Mouse (Mus musculus) forebrain, postnatal 0 days (tissue): ENCODE measurements around the gene Alg9. TPM values are rescaled to one million over a fixed set of nuclear protein-coding genes. Genes with fewer than 3 reads are reported as not detected.

ENCODE experiments used
- ATAC-seq: fragments of 200-750 bp; cut with Nextera tagmentation; 2 replicates; pipeline ENCODE4 v1.8.0; 2017; ENCODE audit warnings: mild to moderate bottlenecking, moderate library complexity
- DNase-seq: peaks from one replicate; pipeline ENCODE4 v3.0.0-alpha.2; 2015
- H3K27ac ChIP-seq: fragments of 300-500 bp; sonication (generic); 2 replicates; pipeline ENCODE4 v1.5.1; 2014; ENCODE audit warnings: low read depth, mild to moderate bottlenecking, antibody characterized with exemption, low read length, moderate library complexity, mixed read lengths
- H3K27me3 ChIP-seq: fragments of 300-500 bp; sonication (generic); 2 replicates; pipeline ENCODE4 v1.6.1; 2014; ENCODE audit warnings: mild to moderate bottlenecking, low read length, mixed read lengths; ENCODE audit not compliant: insufficient read depth
- H3K36me3 ChIP-seq: fragments of 300-500 bp; sonication (generic); 2 replicates; pipeline ENCODE4 v1.6.1; 2014; ENCODE audit warnings: mild to moderate bottlenecking, moderate library complexity; ENCODE audit not compliant: insufficient read depth
- H3K4me1 ChIP-seq: fragments of 300-500 bp; sonication (generic); 2 replicates; pipeline ENCODE4 v1.6.1; 2014; ENCODE audit warnings: antibody characterized with exemption; ENCODE audit not compliant: insufficient read depth
- H3K4me2 ChIP-seq: fragments of 300-500 bp; sonication (generic); 2 replicates; pipeline ENCODE4 v1.6.1; 2014; ENCODE audit warnings: low read depth, mild to moderate bottlenecking, moderate library complexity
- H3K4me3 ChIP-seq: fragments of 300-500 bp; sonication (generic); 2 replicates; pipeline ENCODE4 v1.5.1; 2014; ENCODE audit warnings: low read depth, low read length, mixed read lengths
- H3K9ac ChIP-seq: fragments of 300-500 bp; sonication (generic); 2 replicates; pipeline ENCODE4 v1.6.1; 2014; ENCODE audit warnings: mild to moderate bottlenecking
- H3K9me3 ChIP-seq: fragments of 300-500 bp; sonication (generic); 2 replicates; pipeline ENCODE4 v1.6.1; 2016; ENCODE audit warnings: low read length
- CTCF ChIP-seq: sonication (generic); IDR thresholded peaks from 2 replicates; pipeline ENCODE4 v1.5.1; 2016; ENCODE audit warnings: antibody characterized with exemption, control low read depth, low read depth
- WGBS: fragments of 180-500 bp; shearing (Covaris S2); extraction: QIAGEN DNeasy Blood & Tissue Kit; methylation state at CpG from one replicate; pipeline ENCODE4 v1.1.7; 2014; 5-methylcytosine and 5-hydroxymethylcytosine counted together
- polyA plus RNA-seq: library from polyadenylated mRNA; unstranded; fragments of >200 nt; fragmentation: Nextera tagmentation; extraction: Ambion mirVana; gene quantifications from 2 replicates; pipeline ENCODE4 v1.2.1, GENCODE M21; 2015
- total RNA-seq: library from RNA; depleted of rRNA; stranded (reverse); fragments of >200 nt; gene quantifications from 2 replicates; pipeline ENCODE4 v1.2.3, GENCODE M21; 2014; rRNA removed

Gene Alg9
- total RNA-seq (71.1 and 74.2 TPM in 2 replicates), polyA plus RNA-seq (41.4 and 53.7 TPM in 2 replicates)

DNA sequence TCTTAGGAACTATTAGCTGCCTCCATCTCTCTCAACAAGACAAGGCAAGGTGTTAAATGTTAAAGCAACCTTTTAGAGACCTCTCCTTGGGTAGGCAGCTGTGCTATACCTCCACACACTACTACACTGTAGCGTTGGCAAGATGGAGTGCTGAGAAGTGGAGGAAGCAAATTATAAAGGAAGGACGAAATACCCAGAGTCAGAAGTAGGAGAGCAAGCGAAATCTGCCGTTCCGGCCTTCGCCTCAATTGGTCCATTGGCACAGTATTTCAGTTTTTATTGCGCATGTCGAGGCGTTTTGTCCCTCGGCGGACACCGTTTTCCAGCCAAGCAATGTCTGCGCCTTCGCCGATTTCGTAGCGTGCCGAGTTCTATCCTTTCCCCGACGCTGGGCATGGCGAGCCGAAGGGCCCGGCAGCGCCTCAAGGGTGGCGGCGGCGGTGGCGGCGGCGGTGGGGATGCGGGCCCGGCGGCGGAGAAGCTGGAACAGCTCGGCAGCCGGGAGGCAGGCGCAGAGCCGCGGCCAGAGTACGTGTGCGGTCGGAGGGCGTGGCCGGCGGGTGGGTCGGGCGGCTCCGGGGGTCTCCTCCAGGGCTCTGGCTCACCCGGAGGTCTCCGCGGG, at the start of gene Alg9, which contains the start of gene 1110032A03Rik:
TSS of gene Alg9 (plus strand) at position 29 of the 622 bp plus-strand sequence.
TSS of gene 1110032A03Rik (minus strand) at position 530 of the 622 bp plus-strand sequence.
- peak; percentile 82 for ATAC-seq

DNA sequence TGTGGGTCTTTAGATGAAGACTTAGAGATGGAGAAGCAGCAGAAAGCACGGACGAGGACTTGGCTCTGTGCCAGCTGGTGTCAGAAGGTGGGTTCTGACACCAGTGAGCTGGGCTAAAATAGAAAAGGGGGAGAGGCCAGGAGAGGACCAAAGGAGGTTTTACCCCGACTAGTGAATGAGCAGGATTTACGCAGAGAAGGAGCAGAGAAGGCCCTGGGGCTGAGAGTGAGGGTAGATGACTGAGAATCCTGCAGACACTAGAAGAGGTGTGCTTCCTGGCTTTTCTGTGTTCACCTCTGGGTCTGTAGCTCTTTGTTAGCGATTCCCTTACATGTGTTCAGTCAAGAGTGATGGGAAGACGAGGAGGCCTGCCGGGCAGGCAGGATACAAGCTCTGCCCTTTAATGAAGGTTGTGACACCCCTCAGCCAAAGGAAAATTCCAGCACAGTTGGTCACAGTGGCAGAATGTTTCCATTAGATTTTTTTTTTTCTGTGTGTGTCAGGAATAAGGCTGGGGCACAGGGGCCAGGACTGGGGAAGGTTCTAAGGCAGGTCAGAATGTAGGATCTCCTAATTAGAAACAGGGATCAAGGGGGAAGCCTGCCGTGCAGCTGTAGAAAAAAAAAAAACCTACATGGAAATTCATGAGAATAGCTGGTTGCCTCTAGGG, 48.8 kb upstream of the Alg9 start:
- no peak for ATAC-seq
- DNase-seq, result no peak
- H3K27me3 ChIP-seq, result no peaks in the 10 kb centered on the region
- 24% methylated on average over 8 of the region's 8 CpGs for WGBS
- H3K4me1 ChIP-seq, result peaks cover 29% of the 10 kb centered on the region
- H3K36me3 ChIP-seq, result no peaks in the 10 kb centered on the region
- no peak for TF ChIP-seq CTCF
- H3K4me3 ChIP-seq, result 0 out of 2 replicates have a peak overlapping the region, but pooled peaks have one; percentile 2
- peak overlapping the region; percentile 89 for H3K4me2 ChIP-seq
- no peaks in the 10 kb centered on the region for H3K9me3 ChIP-seq
- no peak overlapping the region for H3K27ac ChIP-seq
- no peak overlapping the region for H3K9ac ChIP-seq

More for the DNA sequence above, at the start of gene Alg9, which contains the start of gene 1110032A03Rik:
- DNase-seq, result peak; percentile 91
- Histone ChIP-seq H3K4me2 (peak within 1 kb of the TSS; percentile 75), H3K4me1 (0 out of 2 replicates have a peak, but pooled peaks cover 3% of the 10 kb centered on the region), H3K9me3 (no peaks in the 10 kb centered on the region), H3K4me3 (peak within 1 kb of the TSS; percentile 88), H3K27ac (peak within 1 kb of the TSS; percentile 91), H3K36me3 (peaks cover 20% of the 10 kb centered on the region), H3K9ac (peak within 1 kb of the TSS; percentile 95), H3K27me3 (no peaks in the 10 kb centered on the region)
- WGBS, result under 1% methylated on average over 50 of the region's 51 CpGs
- TF ChIP-seq CTCF, result peak; percentile 22; the same call in 1 of the 2 replicates

DNA sequence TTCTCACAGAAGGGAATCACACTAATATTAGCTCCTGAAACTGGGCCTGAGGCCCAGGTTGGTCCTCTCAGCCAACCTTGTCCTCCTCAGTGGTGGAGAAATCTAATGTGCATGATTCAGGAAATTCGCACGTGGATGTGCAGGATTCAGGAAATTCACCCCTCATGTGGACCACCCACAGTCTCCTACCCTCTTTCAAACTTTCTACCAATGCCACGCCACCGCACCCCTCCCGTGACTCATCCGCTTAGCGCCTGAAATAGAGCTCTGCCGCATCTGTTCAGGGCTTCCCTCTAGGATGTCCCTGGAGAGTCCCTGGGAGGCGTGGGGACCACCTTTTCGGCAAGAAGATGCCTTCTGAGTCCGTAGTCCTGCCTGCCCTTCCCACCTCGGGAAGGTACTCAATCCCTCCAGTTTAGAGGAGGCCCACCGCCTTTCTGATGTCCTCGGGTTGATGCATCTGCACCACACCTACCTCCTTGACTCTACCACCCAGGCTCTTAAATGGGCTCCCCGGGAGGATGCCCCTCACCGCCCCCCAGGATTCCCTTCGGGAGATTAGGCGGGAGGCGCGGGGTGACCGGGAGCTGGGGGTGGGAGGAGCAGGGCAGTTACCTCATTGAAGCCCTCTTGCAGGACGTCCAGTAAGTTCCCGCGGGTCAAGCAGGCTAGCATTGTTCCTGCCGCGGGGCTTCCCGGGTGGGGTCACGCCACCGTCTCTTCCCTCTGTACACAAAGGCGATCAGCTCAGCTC, 47.5 kb upstream of the Alg9 start:
- H3K9me3 ChIP-seq, result no peaks in the 10 kb centered on the region
- peak overlapping the region; percentile 71 for H3K9ac ChIP-seq
- H3K4me1 ChIP-seq, result peaks cover 22% of the 10 kb centered on the region
- WGBS, result 2% methylated on average over 30 of the region's 30 CpGs
- no peaks in the 10 kb centered on the region for H3K27me3 ChIP-seq
- DNase-seq, result peak; percentile 61
- H3K36me3 ChIP-seq, result no peaks in the 10 kb centered on the region
- H3K4me3 ChIP-seq, result peak overlapping the region; percentile 57
- ATAC-seq, result peak; percentile 1; the same call in 1 of the 2 replicates
- no peak for TF ChIP-seq CTCF
- H3K4me2 ChIP-seq, result peak overlapping the region; percentile 89
- H3K27ac ChIP-seq, result peak overlapping the region; percentile 74

DNA sequence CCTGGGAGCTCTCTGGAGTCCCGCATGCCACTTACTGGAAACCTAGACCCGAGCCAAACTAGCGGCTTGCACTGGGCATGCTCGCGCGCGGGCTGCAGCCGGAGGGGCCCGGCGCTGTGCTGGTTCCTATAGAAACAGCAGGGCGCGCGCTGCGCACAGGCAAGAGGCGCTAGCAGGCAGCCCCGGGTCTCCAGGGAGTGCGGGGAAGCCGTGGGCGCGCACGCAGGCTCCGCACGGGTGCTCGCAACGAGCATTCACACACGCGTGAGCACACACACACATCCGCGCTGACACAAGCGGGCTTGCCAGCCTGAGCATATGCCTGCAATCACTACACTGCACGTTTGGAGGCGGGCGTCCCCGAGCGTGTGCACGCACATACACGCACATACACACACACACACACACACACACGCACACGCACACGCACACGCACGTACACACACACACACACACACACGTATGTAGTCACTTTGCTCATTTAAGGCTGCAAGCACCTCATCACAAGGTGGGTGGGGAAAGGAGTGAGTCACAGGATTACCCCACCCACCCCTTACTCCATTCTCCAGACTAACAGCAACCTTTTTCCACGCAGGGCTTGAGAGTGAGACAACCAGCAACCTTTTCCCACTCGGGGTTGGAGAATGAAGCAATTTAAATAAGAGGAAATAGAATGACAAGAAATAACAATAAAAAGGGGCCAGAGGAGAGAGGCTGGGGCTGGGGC, 46.7 kb upstream of the Alg9 start:
- H3K36me3 ChIP-seq, result no peaks in the 10 kb centered on the region

DNA sequence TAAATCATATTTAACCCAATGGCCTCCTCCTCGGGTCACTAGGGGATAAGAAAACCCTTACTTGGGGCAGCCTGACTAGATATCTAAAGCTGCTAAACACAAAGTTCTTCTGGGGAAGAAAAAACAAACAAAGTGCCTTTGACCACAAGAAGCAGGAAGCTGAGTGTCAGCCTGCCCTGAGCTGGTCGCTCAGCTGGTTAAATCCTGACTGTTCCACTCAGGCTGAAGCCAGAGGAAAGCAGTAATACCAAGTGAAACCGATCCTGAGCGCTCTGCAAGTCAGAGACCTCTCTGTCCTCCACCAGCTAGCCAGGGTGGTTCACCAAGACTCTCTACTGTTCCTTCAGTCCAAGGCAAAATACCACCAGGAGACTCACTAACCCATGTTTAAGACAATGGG, 45.2 kb upstream of the Alg9 start:
- no peaks in the 10 kb centered on the region for H3K36me3 ChIP-seq
- WGBS, result 74% methylated on average over 4 of the region's 4 CpGs
- H3K27ac ChIP-seq, result no peak overlapping the region
- no peak overlapping the region for H3K9ac ChIP-seq
- no peak overlapping the region for H3K4me2 ChIP-seq
- no peak overlapping the region for H3K4me3 ChIP-seq
- H3K27me3 ChIP-seq, result no peaks in the 10 kb centered on the region
- ATAC-seq, result no peak
- TF ChIP-seq CTCF, result no peak
- H3K4me1 ChIP-seq, result peaks cover 19% of the 10 kb centered on the region
- H3K9me3 ChIP-seq, result no peaks in the 10 kb centered on the region
- no peak for DNase-seq

More for the DNA sequence above, 46.7 kb upstream of the Alg9 start:
- ATAC-seq (peak; percentile 99), DNase-seq (peak; percentile 97)
- WGBS, result under 1% methylated on average over 45 of the region's 45 CpGs
- TF ChIP-seq CTCF, result peak; percentile 63
- peak overlapping the region; percentile 74 for H3K27ac ChIP-seq
- H3K4me2 ChIP-seq, result peak overlapping the region; percentile 89
- peak overlapping the region; percentile 71 for H3K9ac ChIP-seq
- H3K4me3 ChIP-seq, result peak overlapping the region; percentile 57
- H3K4me1 ChIP-seq, result peaks cover 19% of the 10 kb centered on the region
- H3K9me3 ChIP-seq, result no peaks in the 10 kb centered on the region
- H3K27me3 ChIP-seq, result no peaks in the 10 kb centered on the region

DNA sequence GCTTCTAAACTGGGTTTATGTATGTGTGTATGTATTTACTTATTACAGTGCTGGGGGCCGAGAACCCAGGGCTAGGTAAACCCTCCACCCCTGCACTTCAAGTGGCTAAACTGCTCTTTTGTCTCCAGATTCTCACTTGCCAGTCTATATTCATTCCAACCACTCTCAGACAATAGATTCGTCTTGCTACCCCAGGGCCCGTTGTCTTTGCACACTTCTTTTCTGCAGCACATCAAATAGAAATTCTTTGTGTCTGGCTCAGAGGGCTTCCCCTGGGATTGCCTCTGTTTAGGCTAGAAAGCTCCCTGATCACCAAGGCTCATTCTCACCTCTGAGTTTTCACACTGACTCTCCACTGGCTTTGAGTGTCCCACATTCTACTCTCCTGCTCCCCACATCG, 42.3 kb upstream of the Alg9 start:
- no peak overlapping the region for H3K9ac ChIP-seq
- no peaks in the 10 kb centered on the region for H3K36me3 ChIP-seq
- no peak overlapping the region for H3K4me3 ChIP-seq
- no peak overlapping the region for H3K27ac ChIP-seq
- 11% methylated on average over 4 of the region's 4 CpGs for WGBS
- no peak overlapping the region for H3K4me2 ChIP-seq
- H3K4me1 ChIP-seq, result peaks cover under 1% of the 10 kb centered on the region
- no peaks in the 10 kb centered on the region for H3K27me3 ChIP-seq
- TF ChIP-seq CTCF, result no peak
- H3K9me3 ChIP-seq, result no peaks in the 10 kb centered on the region
- DNase-seq (no peak), ATAC-seq (no peak)
